Mouse (Mus musculus): ENCODE results near the gene Erp27. TPM values are rescaled to one million over a fixed set of nuclear protein-coding genes. Genes with fewer than 3 reads are reported as not detected.

The Erp27 gene
- polyA plus RNA-seq, 1 experiment from 2014 or later = 1.1 TPM

DNA sequence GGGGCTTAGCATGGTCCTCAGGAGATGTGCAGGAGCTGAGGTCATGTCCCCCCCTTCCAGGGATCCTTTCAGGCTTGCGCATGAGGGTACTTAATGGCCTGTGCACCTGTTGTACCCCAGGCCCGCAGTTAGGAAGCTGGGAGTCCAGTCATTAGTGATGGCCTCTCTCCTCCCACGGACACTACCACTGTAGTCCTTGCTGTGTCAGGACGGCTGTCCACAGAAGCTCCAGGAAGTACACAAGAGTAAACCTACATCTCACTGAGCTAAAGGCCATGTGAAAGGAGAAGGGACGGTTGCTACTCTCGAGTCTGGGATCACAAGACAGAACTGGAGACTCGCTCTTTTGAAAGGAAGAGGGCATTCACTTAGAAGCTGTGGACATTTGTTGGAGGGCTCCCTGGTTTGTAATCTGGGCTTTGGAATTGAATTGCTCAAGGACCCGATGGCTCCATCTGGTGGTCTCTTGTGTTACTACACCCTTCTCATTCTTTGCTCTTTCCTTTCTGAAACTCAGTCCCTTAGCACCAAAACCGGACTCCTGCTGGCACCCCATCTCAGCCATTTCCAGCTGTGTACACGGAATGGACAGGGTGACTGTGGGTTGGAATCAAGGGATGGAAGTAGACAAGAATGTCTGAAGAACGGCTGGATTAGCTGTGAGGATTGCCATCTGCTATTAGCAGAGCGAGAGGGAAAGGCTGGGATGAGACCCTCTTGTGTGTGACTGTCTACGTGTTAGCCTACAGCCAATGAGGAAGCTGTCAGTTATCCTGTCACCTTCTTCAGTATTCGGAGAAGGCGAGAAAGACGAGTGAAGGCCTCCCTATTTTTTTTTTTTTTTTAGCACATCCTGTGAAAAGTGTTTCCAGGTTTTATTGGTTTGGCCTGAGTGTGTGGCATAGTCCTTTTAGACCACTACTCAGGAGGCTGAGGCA is 1.4 kb downstream of the Erp27 start:
- Histone ChIP-seq H3K4me3 (ENCODE audit: low read depth, low read length) (no peak overlapping the region), H3K27me3 (ENCODE audit: insufficient read depth, low read length) (no peaks in the 10 kb centered on the region), H3K9me3 (ENCODE audit: low read depth, low read length) (no peaks in the 10 kb centered on the region), H3K36me3 (ENCODE audit: insufficient read depth) (no peaks in the 10 kb centered on the region), H3K4me2 (no peak overlapping the region), H3K27ac (ENCODE audit: low read depth) (no peak overlapping the region), H3K4me1 (ENCODE audit: insufficient read depth) (no peaks in the 10 kb centered on the region), H3K9ac (no peak overlapping the region)
- DNase-seq (peak; percentile 95), ATAC-seq (ENCODE audit: insufficient read depth) (peak; percentile 46)
- WGBS = 34% methylated on average over 16 of the region's 16 CpGs
- TF ChIP-seq CTCF (IDR thresholded peaks at IDR 0.05; ENCODE audit: low read depth) = peak; percentile 92

DNA sequence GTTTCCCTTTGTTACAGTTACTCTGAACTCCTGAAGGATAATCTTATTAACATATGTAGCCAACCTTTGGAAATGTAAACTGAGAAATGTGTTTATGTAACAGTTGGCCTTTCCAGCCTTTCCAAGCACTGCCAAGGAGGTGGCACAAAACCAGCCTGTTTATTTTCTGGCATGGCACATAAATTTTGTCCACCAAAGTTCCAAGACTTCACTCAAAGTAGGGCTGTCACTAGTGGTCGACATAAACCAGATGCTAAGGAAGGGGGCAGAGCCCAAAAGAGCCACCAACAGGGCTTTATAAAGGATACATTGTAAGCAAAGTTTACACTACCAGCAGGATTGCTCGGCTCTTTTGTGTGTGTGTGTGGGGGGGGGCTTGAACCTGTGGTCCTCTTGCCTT is 4.1 kb downstream of the Erp27 start:
- H3K27ac ChIP-seq (ENCODE audit: low read depth) = peak overlapping the region; percentile 58; the same call in 1 of the 2 replicates
- DNase-seq (peak; percentile 66), ATAC-seq (ENCODE audit: insufficient read depth) (no peak)
- H3K9ac ChIP-seq = no peak overlapping the region
- H3K9me3 ChIP-seq (ENCODE audit: low read depth, low read length) = no peaks in the 10 kb centered on the region
- no peaks in the 10 kb centered on the region for H3K27me3 ChIP-seq (ENCODE audit: insufficient read depth, low read length)
- no peaks in the 10 kb centered on the region for H3K36me3 ChIP-seq (ENCODE audit: insufficient read depth)
- 11% methylated on average over 2 of the region's 2 CpGs for WGBS
- H3K4me2 ChIP-seq = no peak overlapping the region
- no peak overlapping the region for H3K4me3 ChIP-seq (ENCODE audit: low read depth, low read length)
- peaks cover 4% of the 10 kb centered on the region; the same call in 1 of the 2 replicates for H3K4me1 ChIP-seq (ENCODE audit: insufficient read depth)
- no peak for TF ChIP-seq CTCF (IDR thresholded peaks at IDR 0.05; ENCODE audit: low read depth)

DNA sequence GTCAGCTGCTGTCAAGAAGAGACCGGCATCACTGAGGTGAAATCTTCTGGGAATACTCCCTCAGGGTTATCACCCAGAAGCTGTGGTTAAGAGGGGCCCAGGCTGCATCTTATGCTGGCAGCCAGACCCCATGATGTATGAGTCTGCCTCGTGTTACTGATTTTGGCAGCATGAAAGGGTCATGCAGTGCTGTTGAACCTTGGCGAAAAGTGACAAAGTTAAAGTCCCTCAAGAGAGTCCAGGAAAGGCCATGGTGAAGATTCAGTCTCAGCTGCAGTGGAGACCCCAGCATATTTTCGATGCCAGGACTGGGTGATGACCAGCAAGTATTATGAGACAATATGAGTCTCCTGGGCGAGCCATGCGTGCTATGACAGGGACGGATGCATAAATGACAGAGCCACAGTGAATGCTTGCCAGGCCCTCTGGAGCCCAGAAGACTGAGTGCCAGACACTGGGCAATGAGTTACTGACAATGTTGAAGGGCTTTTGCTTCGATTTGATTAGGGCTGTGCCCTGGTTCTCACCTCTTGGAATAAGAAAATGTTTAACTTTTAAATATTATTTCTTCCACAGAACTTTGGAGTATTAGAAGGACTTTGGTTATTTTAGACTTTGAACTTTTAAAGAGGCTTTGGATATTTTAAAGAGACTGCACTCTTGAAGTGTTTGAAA is 6.1 kb downstream of the Erp27 start:
- Histone ChIP-seq H3K9me3 (ENCODE audit: low read depth, low read length) (no peaks in the 10 kb centered on the region), H3K4me2 (no peak overlapping the region), H3K27ac (ENCODE audit: low read depth) (peak overlapping the region; percentile 46; the same call in 1 of the 2 replicates), H3K36me3 (ENCODE audit: insufficient read depth) (no peaks in the 10 kb centered on the region), H3K9ac (no peak overlapping the region), H3K4me1 (ENCODE audit: insufficient read depth) (peaks cover 4% of the 10 kb centered on the region; the same call in 1 of the 2 replicates), H3K4me3 (ENCODE audit: low read depth, low read length) (no peak overlapping the region), H3K27me3 (ENCODE audit: insufficient read depth, low read length) (no peaks in the 10 kb centered on the region)
- TF ChIP-seq CTCF (IDR thresholded peaks at IDR 0.05; ENCODE audit: low read depth) = no peak
- DNase-seq (no peak), ATAC-seq (ENCODE audit: insufficient read depth) (no peak)
- 71% methylated on average over 8 of the region's 8 CpGs for WGBS

DNA sequence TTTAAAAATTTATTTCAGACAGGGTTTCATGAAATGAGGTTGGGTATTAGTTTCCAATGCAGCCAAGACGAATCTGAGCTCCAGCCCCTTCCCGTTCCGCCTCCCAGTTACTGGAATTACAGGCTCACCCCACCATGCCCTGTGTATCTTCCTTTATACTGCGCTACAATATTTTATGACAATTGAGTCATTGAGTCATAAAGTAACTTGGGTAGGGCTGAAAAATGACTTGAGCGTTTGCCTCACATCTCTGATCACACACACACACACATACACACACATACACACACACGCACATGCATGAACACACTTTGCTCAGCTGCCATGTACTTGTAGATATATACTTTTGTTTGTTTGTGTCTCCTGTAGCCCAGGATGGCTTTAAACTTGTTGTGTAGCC is 7.7 kb downstream of the Erp27 start:
- Histone ChIP-seq H3K9me3 (ENCODE audit: low read depth, low read length) (no peaks in the 10 kb centered on the region), H3K27ac (ENCODE audit: low read depth) (peak overlapping the region; percentile 87; the same call in 1 of the 2 replicates), H3K9ac (no peak overlapping the region), H3K4me2 (no peak overlapping the region), H3K4me1 (ENCODE audit: insufficient read depth) (peaks cover 12% of the 10 kb centered on the region), H3K4me3 (ENCODE audit: low read depth, low read length) (no peak overlapping the region), H3K36me3 (ENCODE audit: insufficient read depth) (no peaks in the 10 kb centered on the region), H3K27me3 (ENCODE audit: insufficient read depth, low read length) (no peaks in the 10 kb centered on the region)
- no peak for TF ChIP-seq CTCF (IDR thresholded peaks at IDR 0.05; ENCODE audit: low read depth)
- DNase-seq (no peak), ATAC-seq (ENCODE audit: insufficient read depth) (no peak)
- WGBS = 92% methylated on average over 6 of the region's 6 CpGs

DNA sequence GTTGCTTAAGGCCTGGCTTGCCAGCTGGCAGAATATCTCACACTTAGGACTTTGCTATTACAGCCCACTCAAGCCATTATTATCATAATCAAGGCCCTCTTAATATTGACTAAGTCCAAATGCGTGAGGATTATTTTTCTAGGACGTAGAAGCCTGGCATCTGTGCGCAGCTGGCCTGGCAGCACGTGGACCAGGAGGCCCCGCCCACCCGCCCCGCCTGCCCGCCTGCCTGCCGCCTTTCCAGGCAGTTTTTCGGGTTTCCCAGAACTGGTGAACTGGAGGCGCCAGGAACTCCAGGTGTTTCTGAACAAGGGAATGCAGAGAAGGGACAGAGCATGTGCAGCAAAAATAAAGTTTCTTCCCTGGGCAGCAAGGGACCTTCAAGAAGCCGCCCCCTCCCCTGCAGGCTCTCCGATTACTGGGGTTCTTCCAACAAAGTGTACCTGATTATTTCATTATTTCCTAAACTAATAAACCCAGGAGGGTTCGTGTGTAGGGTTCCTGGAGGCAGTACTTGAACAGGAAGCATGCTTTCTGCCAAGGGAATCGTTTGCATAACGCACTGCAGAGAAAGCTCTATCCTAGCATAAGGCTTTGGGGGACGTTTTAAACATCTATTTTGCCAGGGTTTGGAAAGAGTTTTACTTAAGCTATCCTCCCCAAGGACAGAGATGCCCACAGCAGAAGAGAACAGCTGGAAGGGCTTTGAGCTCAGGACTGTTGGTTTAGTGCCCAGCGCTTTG is 8.4 kb downstream of the Erp27 start:
- TF ChIP-seq CTCF (IDR thresholded peaks at IDR 0.05; ENCODE audit: low read depth) = no peak
- Histone ChIP-seq H3K9me3 (ENCODE audit: low read depth, low read length) (no peaks in the 10 kb centered on the region), H3K4me1 (ENCODE audit: insufficient read depth) (peaks cover 12% of the 10 kb centered on the region), H3K9ac (peak overlapping the region; percentile 13; the same call in 1 of the 2 replicates), H3K4me3 (ENCODE audit: low read depth, low read length) (no peak overlapping the region; the same call in 1 of the 2 replicates), H3K27ac (ENCODE audit: low read depth) (peak overlapping the region; percentile 87), H3K36me3 (ENCODE audit: insufficient read depth) (no peaks in the 10 kb centered on the region), H3K27me3 (ENCODE audit: insufficient read depth, low read length) (no peaks in the 10 kb centered on the region), H3K4me2 (peak overlapping the region; percentile 49)
- 10% methylated on average over 18 of the region's 18 CpGs for WGBS
- DNase-seq (peak; percentile 74), ATAC-seq (ENCODE audit: insufficient read depth) (peak; percentile 36)

DNA sequence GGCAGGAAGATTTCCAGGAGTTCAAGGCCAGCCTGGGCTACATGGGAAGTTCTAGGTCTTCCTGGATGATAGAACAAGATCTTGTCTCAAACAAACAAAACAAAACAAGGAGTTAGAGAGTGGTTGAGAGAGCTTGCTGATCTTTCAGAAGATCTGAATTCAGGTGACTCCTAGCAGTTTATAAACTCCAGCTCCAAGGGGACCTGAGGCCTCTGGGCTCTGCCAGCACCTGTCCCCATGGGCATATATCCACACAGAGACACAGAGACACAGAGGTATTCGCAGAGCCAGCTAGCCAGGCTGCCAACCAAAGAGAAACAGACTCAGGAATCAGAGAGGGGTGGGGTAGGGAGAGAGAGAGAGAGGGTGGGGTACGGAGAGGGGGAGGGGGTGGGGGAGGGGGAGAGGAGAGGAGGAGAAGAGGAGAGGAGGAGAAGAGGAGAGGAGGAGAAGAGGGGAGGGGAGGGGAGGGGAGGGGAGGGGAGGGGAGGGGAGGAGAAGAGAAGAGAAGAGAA is 9.2 kb downstream of the Erp27 start:
- peaks cover 12% of the 10 kb centered on the region for H3K4me1 ChIP-seq (ENCODE audit: insufficient read depth)
- H3K4me3 ChIP-seq (ENCODE audit: low read depth, low read length) = no peak overlapping the region
- H3K36me3 ChIP-seq (ENCODE audit: insufficient read depth) = no peaks in the 10 kb centered on the region
- H3K27me3 ChIP-seq (ENCODE audit: insufficient read depth, low read length) = no peaks in the 10 kb centered on the region
- H3K9ac ChIP-seq = no peak overlapping the region
- no peak for TF ChIP-seq CTCF (IDR thresholded peaks at IDR 0.05; ENCODE audit: low read depth)
- 0 out of 2 replicates have a peak overlapping the region, but pooled peaks have one; percentile 14 for H3K27ac ChIP-seq (ENCODE audit: low read depth)
- DNase-seq (no peak), ATAC-seq (ENCODE audit: insufficient read depth) (no peak)
- no peak overlapping the region for H3K4me2 ChIP-seq
- 50% methylated on average over 1 of the region's 2 CpGs for WGBS
- no peaks in the 10 kb centered on the region for H3K9me3 ChIP-seq (ENCODE audit: low read depth, low read length)
